ENCODE assay signal across 26 mouse cellular contexts in the genomic region with DNA sequence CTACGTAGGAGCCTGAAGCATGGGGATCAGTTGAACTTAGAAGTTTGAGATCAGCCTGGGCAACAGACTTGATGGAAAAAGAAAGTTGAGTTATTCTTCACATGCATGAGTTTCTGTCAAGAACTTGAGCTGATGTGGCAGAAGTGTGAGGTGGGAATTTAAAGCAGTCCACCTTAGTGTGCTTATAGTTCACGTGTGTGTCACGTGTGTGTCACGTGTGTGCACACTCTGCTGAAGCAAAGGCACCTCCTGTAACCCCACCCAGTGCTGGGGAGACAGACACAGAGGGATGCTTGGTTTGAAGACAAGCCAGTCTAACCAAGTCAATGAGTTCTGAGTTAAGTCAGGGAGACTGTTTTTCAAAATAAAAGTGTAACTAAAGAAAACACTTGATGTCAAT.
"Had no signal": no experiment of that assay in that cellular context is flagged by ENCODE, and none has a peak within 500 bp of the region (broad histone marks: within the 10 kb centered on the region; RNA-seq: fewer than 3 reads in every experiment).

No protein-coding gene starts in this region.

- DNase-seq: cerebellum, adult 9-10 months; cerebellum, adult 9-11 months; cerebellum, postnatal 10 days; cerebellum, postnatal 14 days; cerebellum, postnatal 25 days; cerebellum, postnatal 36 days; embryo, embryonic 11 days; forebrain, postnatal 0 days; gastrocnemius, adult 2 months; gastrocnemius, postnatal 10 days; gastrocnemius, postnatal 14 days; gastrocnemius, postnatal 25 days; gastrocnemius, postnatal 36 days; heart, adult 11 months; heart, adult 18-20 months; heart, adult 2 months had no signal

- H3K36me3 ChIP-seq: embryonic facial prominence, embryonic 10.5 days; embryonic facial prominence, embryonic 12.5 days; embryonic facial prominence, embryonic 13.5 days; embryonic facial prominence, embryonic 15.5 days; forebrain, embryonic 10.5 days; forebrain, embryonic 12.5 days; forebrain, embryonic 15.5 days; heart, embryonic 10.5 days had no signal

- H3K27ac ChIP-seq: embryonic facial prominence, embryonic 10.5 days; embryonic facial prominence, embryonic 12.5 days; embryonic facial prominence, embryonic 13.5 days; embryonic facial prominence, embryonic 15.5 days; forebrain, embryonic 10.5 days; forebrain, embryonic 12.5 days; forebrain, embryonic 13.5 days; forebrain, embryonic 15.5 days; gastrocnemius, adult 2 months; heart, adult 2 months; heart, embryonic 10.5 days had no signal

- H3K27me3 ChIP-seq: embryonic facial prominence, embryonic 12.5 days; embryonic facial prominence, embryonic 13.5 days; embryonic facial prominence, embryonic 15.5 days; forebrain, embryonic 12.5 days; forebrain, embryonic 13.5 days; forebrain, embryonic 15.5 days had no signal

- H3K9me3 ChIP-seq: embryonic facial prominence, embryonic 10.5 days; embryonic facial prominence, embryonic 12.5 days; embryonic facial prominence, embryonic 13.5 days; forebrain, embryonic 15.5 days had no signal

- H3K4me3 ChIP-seq: embryonic facial prominence, embryonic 10.5 days; embryonic facial prominence, embryonic 12.5 days; embryonic facial prominence, embryonic 13.5 days; embryonic facial prominence, embryonic 15.5 days; erythroblast, embryonic 14.5 days; forebrain, embryonic 10.5 days; forebrain, embryonic 12.5 days; forebrain, embryonic 13.5 days; forebrain, embryonic 15.5 days; gastrocnemius, adult 2 months; heart, adult 2 months; heart, embryonic 10.5 days had no signal

- H3K4me1 ChIP-seq: embryonic facial prominence, embryonic 13.5 days; embryonic facial prominence, embryonic 15.5 days; forebrain, embryonic 15.5 days had no signal

- H3K9ac ChIP-seq: embryonic facial prominence, embryonic 12.5 days; embryonic facial prominence, embryonic 13.5 days; embryonic facial prominence, embryonic 15.5 days; forebrain, embryonic 12.5 days; forebrain, embryonic 13.5 days; forebrain, embryonic 15.5 days; forebrain, postnatal 0 days had no signal

- H3K4me2 ChIP-seq: embryonic facial prominence, embryonic 12.5 days; embryonic facial prominence, embryonic 13.5 days; embryonic facial prominence, embryonic 15.5 days; forebrain, embryonic 12.5 days; forebrain, embryonic 13.5 days; forebrain, embryonic 15.5 days had no signal
